Mouse (Mus musculus) ES-CJ7 (cell line): ENCODE data around the gene Rngtt.
"Not testable (repeated sequence)": the region's sequence is repeated elsewhere in the genome, so short reads cannot be mapped to it uniquely, and the experiment has no call there.

Source experiments
- DNase-seq: peaks from one replicate; pipeline ENCODE4 v3.0.0; 2011; ENCODE audit warnings: low read depth, low spot score

The Rngtt gene

GRCm38 (mm10) chr4:33441864-33442263 is 131.8 kb downstream of the Rngtt start:
- no peak for DNase-seq

- no peak for DNase-seq
Observed at GRCm38 (mm10) chr4:33446265-33446664, 136.2 kb downstream of the Rngtt start.

- no peak for DNase-seq
Observed at GRCm38 (mm10) chr4:33446881-33447280, 136.8 kb downstream of the Rngtt start.

- DNase-seq, result not testable (repeated sequence)
Observed at GRCm38 (mm10) chr4:33450356-33450755, 140.2 kb downstream of the Rngtt start.

- no peak for DNase-seq
Observed at GRCm38 (mm10) chr4:33459851-33460250, 149.7 kb downstream of the Rngtt start.

- no peak for DNase-seq
Observed at GRCm38 (mm10) chr4:33464432-33464831, 154.3 kb downstream of the Rngtt start.

- no peak for DNase-seq
Observed at GRCm38 (mm10) chr4:33465871-33466270, 155.8 kb downstream of the Rngtt start.

GRCm38 (mm10) chr4:33466970-33467399 is 156.9 kb downstream of the Rngtt start:
- DNase-seq, result no peak

GRCm38 (mm10) chr4:33467627-33468026 is 157.5 kb downstream of the Rngtt start:
- no peak for DNase-seq

- DNase-seq, result no peak
Observed at GRCm38 (mm10) chr4:33468151-33468550, 158.0 kb downstream of the Rngtt start.

GRCm38 (mm10) chr4:33470671-33471302 is 160.7 kb downstream of the Rngtt start:
- no peak for DNase-seq

- no peak for DNase-seq
Observed at GRCm38 (mm10) chr4:33478011-33478785, 168.1 kb downstream of the Rngtt start.

GRCm38 (mm10) chr4:33481721-33482120 is 171.6 kb downstream of the Rngtt start:
- DNase-seq, result no peak

- DNase-seq, result no peak
Observed at GRCm38 (mm10) chr4:33486050-33486449, 175.9 kb downstream of the Rngtt start.

GRCm38 (mm10) chr4:33491108-33491507 is 181.0 kb downstream of the Rngtt start:
- no peak for DNase-seq

GRCm38 (mm10) chr4:33494377-33494776 is 184.3 kb downstream of the Rngtt start:
- no peak for DNase-seq

GRCm38 (mm10) chr4:33496985-33497384 is 186.9 kb downstream of the Rngtt start:
- DNase-seq, result no peak

- no peak for DNase-seq
Observed at GRCm38 (mm10) chr4:33497657-33498056, 187.5 kb downstream of the Rngtt start.

GRCm38 (mm10) chr4:33498160-33498874 is 188.2 kb downstream of the Rngtt start:
- no peak for DNase-seq

GRCm38 (mm10) chr4:33506638-33507037 is 196.5 kb downstream of the Rngtt start:
- DNase-seq, result no peak

GRCm38 (mm10) chr4:33510544-33510943 is 200.4 kb downstream of the Rngtt start:
- DNase-seq, result no peak

GRCm38 (mm10) chr4:33513421-33513820 is 203.3 kb downstream of the Rngtt start:
- no peak for DNase-seq
